Mouse (Mus musculus): ENCODE data around the gene Usp40. TPM values are rescaled to one million over a fixed set of nuclear protein-coding genes. Genes with fewer than 3 reads are reported as not detected.

The Usp40 gene
- polyA plus RNA-seq, 1 experiment from 2014 or later, result 22.4 TPM

DNA sequence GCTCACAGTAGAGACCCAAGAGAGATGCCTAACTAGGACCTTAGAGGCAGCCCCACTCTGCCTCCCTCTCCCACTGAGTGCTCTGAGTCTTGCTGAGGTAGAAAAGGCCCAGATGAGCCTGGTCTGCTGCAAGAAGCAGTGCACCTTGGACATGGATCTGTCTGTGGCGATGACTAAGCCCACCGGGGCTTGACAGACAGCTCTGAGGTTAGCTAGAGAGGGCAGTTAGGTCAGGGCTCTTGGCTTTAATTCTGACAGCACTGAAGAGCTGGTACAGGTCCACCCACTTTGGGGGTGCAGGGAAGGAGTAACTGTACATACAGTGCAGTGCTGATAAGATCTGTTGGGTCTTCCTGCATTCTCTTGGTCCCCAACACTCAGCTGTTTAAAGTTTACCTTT lies 72.8 kb downstream of the Usp40 start:
- Histone ChIP-seq H3K27ac (replicated peaks; ENCODE audit: low read depth, low read length) (no peak overlapping the region), H3K9me3 (ENCODE audit: control insufficient read depth, low read length) (no peaks in the 10 kb centered on the region), H3K4me1 (ENCODE audit: control insufficient read depth, insufficient read depth, low read length) (no peaks in the 10 kb centered on the region), H3K9ac (replicated peaks; ENCODE audit: low read length) (no peak overlapping the region), H3K4me3 (replicated peaks; ENCODE audit: low read depth, low read length) (no peak overlapping the region), H3K4me2 (ENCODE audit: low read length) (no peak overlapping the region), H3K36me3 (ENCODE audit: control insufficient read depth, insufficient read depth, low read length) (peaks cover 70% of the 10 kb centered on the region), H3K27me3 (ENCODE audit: control insufficient read depth, insufficient read depth, low read length) (no peaks in the 10 kb centered on the region)
- DNase-seq (no peak), ATAC-seq (ENCODE audit: low FRiP score, low TSS enrichment) (no peak)
- 97% methylated on average over 2 of the region's 2 CpGs for WGBS

DNA sequence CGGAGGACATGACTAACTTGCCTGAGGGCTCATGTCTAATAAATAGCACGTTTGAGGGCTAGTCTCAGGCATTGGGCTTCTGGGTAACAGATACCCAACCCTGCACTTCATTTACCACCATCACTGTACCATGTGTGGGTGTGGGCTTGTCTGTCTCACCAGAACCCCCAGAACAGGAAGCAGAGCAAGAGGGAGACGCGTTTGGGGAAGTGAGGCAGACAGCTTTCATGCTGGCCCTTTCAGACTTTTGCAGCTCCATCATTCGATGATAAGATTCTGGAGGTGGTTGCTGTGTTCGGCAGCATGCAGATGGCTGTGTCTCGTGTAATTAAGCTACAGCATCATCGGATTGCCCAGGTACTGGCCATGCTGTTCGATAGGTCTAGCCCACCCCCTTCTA lies 73.3 kb downstream of the Usp40 start:
- no peak overlapping the region for H3K9ac ChIP-seq (replicated peaks; ENCODE audit: low read length)
- H3K9me3 ChIP-seq (ENCODE audit: control insufficient read depth, low read length), result no peaks in the 10 kb centered on the region
- no peaks in the 10 kb centered on the region for H3K27me3 ChIP-seq (ENCODE audit: control insufficient read depth, insufficient read depth, low read length)
- no peaks in the 10 kb centered on the region for H3K4me1 ChIP-seq (ENCODE audit: control insufficient read depth, insufficient read depth, low read length)
- 96% methylated on average over 9 of the region's 9 CpGs for WGBS
- H3K36me3 ChIP-seq (ENCODE audit: control insufficient read depth, insufficient read depth, low read length), result peaks cover 67% of the 10 kb centered on the region
- no peak overlapping the region for H3K4me2 ChIP-seq (ENCODE audit: low read length)
- no peak overlapping the region for H3K27ac ChIP-seq (replicated peaks; ENCODE audit: low read depth, low read length)
- no peak for ATAC-seq (ENCODE audit: low FRiP score, low TSS enrichment)
- H3K4me3 ChIP-seq (replicated peaks; ENCODE audit: low read depth, low read length), result no peak overlapping the region
- DNase-seq, result no peak

GRCm38 (mm10) chr1:87933051-87933450 lies 75.3 kb downstream of the Usp40 start:
- Histone ChIP-seq H3K9me3 (ENCODE audit: control insufficient read depth, low read length) (no peaks in the 10 kb centered on the region), H3K27ac (replicated peaks; ENCODE audit: low read depth, low read length) (no peak overlapping the region), H3K36me3 (ENCODE audit: control insufficient read depth, insufficient read depth, low read length) (peaks cover 59% of the 10 kb centered on the region), H3K9ac (replicated peaks; ENCODE audit: low read length) (no peak overlapping the region), H3K27me3 (ENCODE audit: control insufficient read depth, insufficient read depth, low read length) (no peaks in the 10 kb centered on the region), H3K4me3 (replicated peaks; ENCODE audit: low read depth, low read length) (no peak overlapping the region), H3K4me2 (ENCODE audit: low read length) (no peak overlapping the region), H3K4me1 (ENCODE audit: control insufficient read depth, insufficient read depth, low read length) (no peaks in the 10 kb centered on the region)
- 82% methylated on average over 5 of the region's 5 CpGs for WGBS
- ATAC-seq (ENCODE audit: low FRiP score, low TSS enrichment) (no peak), DNase-seq (no peak)

GRCm38 (mm10) chr1:87929730-87930129 lies 78.6 kb downstream of the Usp40 start:
- no peaks in the 10 kb centered on the region for H3K27me3 ChIP-seq (ENCODE audit: control insufficient read depth, insufficient read depth, low read length)
- H3K9ac ChIP-seq (replicated peaks; ENCODE audit: low read length), result no peak overlapping the region
- no peak overlapping the region for H3K27ac ChIP-seq (replicated peaks; ENCODE audit: low read depth, low read length)
- ATAC-seq (ENCODE audit: low FRiP score, low TSS enrichment) (no peak), DNase-seq (peak; percentile 24)
- 63% methylated on average over 5 of the region's 5 CpGs for WGBS
- H3K36me3 ChIP-seq (ENCODE audit: control insufficient read depth, insufficient read depth, low read length), result peaks cover 64% of the 10 kb centered on the region
- no peaks in the 10 kb centered on the region for H3K4me1 ChIP-seq (ENCODE audit: control insufficient read depth, insufficient read depth, low read length)
- H3K9me3 ChIP-seq (ENCODE audit: control insufficient read depth, low read length), result no peaks in the 10 kb centered on the region
- H3K4me3 ChIP-seq (replicated peaks; ENCODE audit: low read depth, low read length), result no peak overlapping the region
- no peak overlapping the region for H3K4me2 ChIP-seq (ENCODE audit: low read length)

DNA sequence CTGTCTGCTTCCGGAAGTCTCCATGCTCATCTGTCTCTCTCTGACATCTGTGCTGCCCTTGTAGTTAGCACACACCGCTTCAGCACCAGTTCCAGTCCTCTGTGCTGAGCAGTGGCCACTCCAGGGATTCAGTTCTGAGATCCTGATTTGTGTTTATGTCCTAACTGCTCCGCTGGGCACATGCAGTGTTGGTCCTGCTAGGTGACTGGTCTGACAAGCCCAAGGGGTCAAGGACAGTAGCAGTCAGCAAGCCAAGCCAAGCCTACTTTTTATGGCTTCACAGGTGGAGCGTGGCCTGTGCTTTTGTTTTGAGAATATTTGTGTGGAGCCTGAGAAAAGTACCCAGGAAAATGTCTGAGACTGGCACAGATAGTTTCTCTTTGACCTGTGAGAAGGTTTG lies 83.5 kb downstream of the Usp40 start:
- no peak for DNase-seq
- Histone ChIP-seq H3K27me3 (ENCODE audit: control insufficient read depth, insufficient read depth, low read length) (no peaks in the 10 kb centered on the region), H3K4me1 (ENCODE audit: control insufficient read depth, insufficient read depth, low read length) (no peaks in the 10 kb centered on the region), H3K9me3 (ENCODE audit: control insufficient read depth, low read length) (no peaks in the 10 kb centered on the region), H3K4me2 (ENCODE audit: low read length) (no peak overlapping the region), H3K4me3 (replicated peaks; ENCODE audit: low read depth, low read length) (no peak overlapping the region), H3K36me3 (ENCODE audit: control insufficient read depth, insufficient read depth, low read length) (peaks cover 62% of the 10 kb centered on the region), H3K9ac (replicated peaks; ENCODE audit: low read length) (no peak overlapping the region), H3K27ac (replicated peaks; ENCODE audit: low read depth, low read length) (no peak overlapping the region)
- WGBS, result 97% methylated on average over 4 of the region's 4 CpGs
- no peak for ATAC-seq (ENCODE audit: low FRiP score, low TSS enrichment)

DNA sequence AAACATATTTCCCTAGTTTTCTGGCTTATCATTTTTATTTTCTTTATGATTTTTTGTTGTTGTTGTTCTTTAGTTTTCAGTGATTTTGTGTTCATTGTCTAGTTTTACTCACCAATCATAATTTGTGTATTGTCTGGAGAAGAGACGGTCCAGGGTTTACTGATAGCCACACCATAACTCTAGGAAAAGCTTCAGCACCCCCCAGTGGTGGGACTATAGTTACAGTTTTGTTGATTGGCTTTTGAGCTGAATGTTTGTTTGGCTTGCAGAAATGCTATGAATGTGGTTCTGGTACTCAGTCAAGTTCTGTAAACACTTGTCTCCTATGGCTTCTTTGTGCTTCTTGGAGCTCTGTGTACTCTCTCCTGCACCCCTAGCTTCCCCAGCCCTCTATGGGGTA lies 85.7 kb downstream of the Usp40 start:
- no peak overlapping the region for H3K27ac ChIP-seq (replicated peaks; ENCODE audit: low read depth, low read length)
- H3K4me3 ChIP-seq (replicated peaks; ENCODE audit: low read depth, low read length), result no peak overlapping the region
- no peaks in the 10 kb centered on the region for H3K9me3 ChIP-seq (ENCODE audit: control insufficient read depth, low read length)
- no peaks in the 10 kb centered on the region for H3K27me3 ChIP-seq (ENCODE audit: control insufficient read depth, insufficient read depth, low read length)
- WGBS, result 60% methylated on average over 1 of the region's 1 CpGs
- no peak overlapping the region for H3K4me2 ChIP-seq (ENCODE audit: low read length)
- no peaks in the 10 kb centered on the region for H3K4me1 ChIP-seq (ENCODE audit: control insufficient read depth, insufficient read depth, low read length)
- H3K9ac ChIP-seq (replicated peaks; ENCODE audit: low read length), result no peak overlapping the region
- DNase-seq (peak; percentile 57), ATAC-seq (ENCODE audit: low FRiP score, low TSS enrichment) (no peak)
- peaks cover 69% of the 10 kb centered on the region for H3K36me3 ChIP-seq (ENCODE audit: control insufficient read depth, insufficient read depth, low read length)

DNA sequence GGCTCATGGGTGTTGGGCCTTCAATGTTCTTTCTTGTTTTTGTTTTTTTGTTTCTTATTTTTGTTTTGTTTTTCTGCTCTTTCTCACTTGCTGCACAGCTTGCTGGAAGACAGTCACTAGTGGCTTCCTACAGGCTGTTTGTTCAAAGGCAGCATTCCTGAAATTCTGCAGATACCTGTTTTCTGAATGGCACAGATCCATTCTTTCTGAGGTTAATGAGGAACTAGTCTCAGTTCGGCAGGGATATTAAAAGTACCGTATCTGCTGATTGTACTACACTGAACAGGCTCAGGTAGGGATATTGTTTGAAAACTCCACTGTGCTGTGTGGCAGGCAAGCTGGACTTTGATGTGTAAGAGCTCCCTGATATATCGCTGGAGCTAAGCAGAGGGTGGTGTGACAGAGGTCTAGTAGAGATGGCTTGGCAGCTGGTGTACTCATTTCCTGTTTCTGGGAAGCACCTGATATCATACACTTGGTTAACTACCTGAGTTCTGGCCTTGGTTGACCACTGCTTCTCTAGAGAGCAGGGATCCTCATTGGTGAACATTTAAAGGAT lies 88.2 kb downstream of the Usp40 start:
- DNase-seq (no peak), ATAC-seq (ENCODE audit: low FRiP score, low TSS enrichment) (no peak)
- H3K27me3 ChIP-seq (ENCODE audit: control insufficient read depth, insufficient read depth, low read length), result no peaks in the 10 kb centered on the region
- H3K9ac ChIP-seq (replicated peaks; ENCODE audit: low read length), result no peak overlapping the region
- WGBS, result 94% methylated on average over 3 of the region's 3 CpGs
- H3K4me2 ChIP-seq (ENCODE audit: low read length), result no peak overlapping the region
- no peaks in the 10 kb centered on the region for H3K4me1 ChIP-seq (ENCODE audit: control insufficient read depth, insufficient read depth, low read length)
- no peaks in the 10 kb centered on the region for H3K9me3 ChIP-seq (ENCODE audit: control insufficient read depth, low read length)
- H3K27ac ChIP-seq (replicated peaks; ENCODE audit: low read depth, low read length), result no peak overlapping the region
- H3K36me3 ChIP-seq (ENCODE audit: control insufficient read depth, insufficient read depth, low read length), result peaks cover 64% of the 10 kb centered on the region
- H3K4me3 ChIP-seq (replicated peaks; ENCODE audit: low read depth, low read length), result no peak overlapping the region

DNA sequence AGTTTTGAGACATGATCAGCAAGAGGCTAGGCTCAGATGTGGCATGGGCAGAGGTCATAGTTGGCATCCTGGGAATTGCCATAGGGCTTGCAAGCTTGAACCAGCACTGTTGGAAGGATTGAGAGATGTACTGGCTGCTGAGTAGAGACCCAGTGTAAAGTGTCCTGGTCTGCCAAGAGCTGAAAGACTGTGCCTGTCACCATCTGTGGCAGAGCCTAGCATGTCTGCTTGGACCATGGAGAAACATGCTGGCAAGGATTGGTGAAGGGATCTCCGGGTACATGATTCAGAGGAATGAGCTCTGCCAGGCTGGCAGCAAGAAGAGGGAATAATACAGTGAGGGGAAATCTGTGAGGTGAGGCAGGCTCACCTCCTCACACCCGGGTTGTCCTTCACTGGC lies 90.3 kb downstream of the Usp40 start:
- Histone ChIP-seq H3K4me2 (ENCODE audit: low read length) (no peak overlapping the region), H3K9me3 (ENCODE audit: control insufficient read depth, low read length) (no peaks in the 10 kb centered on the region), H3K4me3 (replicated peaks; ENCODE audit: low read depth, low read length) (no peak overlapping the region), H3K9ac (replicated peaks; ENCODE audit: low read length) (no peak overlapping the region), H3K36me3 (ENCODE audit: control insufficient read depth, insufficient read depth, low read length) (peaks cover 49% of the 10 kb centered on the region), H3K27ac (replicated peaks; ENCODE audit: low read depth, low read length) (no peak overlapping the region), H3K27me3 (ENCODE audit: control insufficient read depth, insufficient read depth, low read length) (no peaks in the 10 kb centered on the region), H3K4me1 (ENCODE audit: control insufficient read depth, insufficient read depth, low read length) (no peaks in the 10 kb centered on the region)
- WGBS, result 95% methylated on average over 2 of the region's 2 CpGs
- no peak for ATAC-seq (ENCODE audit: low FRiP score, low TSS enrichment)
- no peak for DNase-seq

GRCm38 (mm10) chr1:87917361-87917760 lies 91.0 kb downstream of the Usp40 start:
- no peak for ATAC-seq (ENCODE audit: low FRiP score, low TSS enrichment)

More at GRCm38 (mm10) chr1:87917361-87917760, 91.0 kb downstream of the Usp40 start:
- DNase-seq, result no peak
- H3K4me2 ChIP-seq (ENCODE audit: low read length), result no peak overlapping the region
- no peak overlapping the region for H3K9ac ChIP-seq (replicated peaks; ENCODE audit: low read length)
- H3K4me3 ChIP-seq (replicated peaks; ENCODE audit: low read depth, low read length), result no peak overlapping the region
- H3K27ac ChIP-seq (replicated peaks; ENCODE audit: low read depth, low read length), result no peak overlapping the region
- 95% methylated on average over 3 of the region's 3 CpGs for whole genome bisulfite sequencing
- peaks cover 49% of the 10 kb centered on the region for H3K36me3 ChIP-seq (ENCODE audit: control insufficient read depth, insufficient read depth, low read length)
- H3K9me3 ChIP-seq (ENCODE audit: control insufficient read depth, low read length), result no peaks in the 10 kb centered on the region
- no peaks in the 10 kb centered on the region for H3K27me3 ChIP-seq (ENCODE audit: control insufficient read depth, insufficient read depth, low read length)
- no peaks in the 10 kb centered on the region for H3K4me1 ChIP-seq (ENCODE audit: control insufficient read depth, insufficient read depth, low read length)
